Mouse (Mus musculus): ENCODE measurements around the gene Igll1.

- TF ChIP-seq POLR2A (IDR thresholded peaks at IDR 0.05; ENCODE audit: extremely low read depth, insufficient read depth, low read length), result no peak
- TF ChIP-seq CTCF (IDR thresholded peaks at IDR 0.05; ENCODE audit: extremely low read depth, insufficient read depth, low read length), result no peak
Observed at GRCm38 (mm10) chr16:16897056-16897584, 33.3 kb upstream of the Igll1 start.
